Mouse (Mus musculus) ES-Bruce4 (cell line): ENCODE data around the gene Maml2.

Experiments
- CTCF ChIP-seq: IDR thresholded peaks from one replicate; pipeline ENCODE4 v1.8.1; 2011; ENCODE audit warnings: low read depth, low read length
- EP300 ChIP-seq: IDR thresholded peaks from 2 replicates; pipeline ENCODE4 v1.6.1; 2011; ENCODE audit warnings: low read depth, low read length; ENCODE audit not compliant: insufficient read depth
- POLR2A ChIP-seq: IDR thresholded peaks from one replicate; pipeline ENCODE4 v1.8.1; 2011; ENCODE audit warnings: low read length; ENCODE audit not compliant: insufficient read depth

GRCm38 (mm10) chr9:13652917-13653316, 355.2 kb downstream of the Maml2 start:
- TF ChIP-seq POLR2A (no peak), CTCF (no peak), EP300 (no peak)
